Mouse (Mus musculus) erythroblast, embryonic 14.5 days (primary cell): ENCODE results near the gene Fibcd1.

Experiments used
- GATA1 ChIP-seq: IDR thresholded peaks from 2 replicates; pipeline ENCODE4 v1.6.1; 2012; ENCODE audit warnings: low read length, inconsistent platforms, mixed read lengths
- TAL1 ChIP-seq: IDR thresholded peaks from 3 replicates; pipeline ENCODE4 v1.6.1; 2012; ENCODE audit warnings: low read length, inconsistent platforms, mixed read lengths

DNA sequence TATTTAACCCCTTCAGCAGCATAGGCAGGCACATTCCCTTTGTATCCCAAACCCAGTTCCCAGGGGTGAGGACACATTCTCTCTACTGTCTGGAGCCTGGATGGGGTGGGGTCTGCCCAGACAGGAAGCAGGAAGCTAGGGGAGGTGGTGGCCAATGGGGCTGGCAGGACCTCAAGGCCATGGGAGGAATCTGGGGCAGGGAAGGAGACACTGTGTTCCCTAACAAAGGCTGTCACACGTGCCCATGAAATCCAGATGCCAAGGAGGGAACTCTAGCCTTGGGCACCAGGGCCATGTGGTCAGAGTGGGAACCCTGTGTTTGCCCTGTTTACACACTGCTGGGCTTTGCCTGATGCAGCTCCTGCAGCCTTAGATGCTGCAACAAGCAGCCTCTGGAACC is 43.1 kb upstream of the Fibcd1 start:
- TF ChIP-seq GATA1 (no peak), TAL1 (no peak)
